Mouse (Mus musculus): ENCODE measurements around the gene H2al1e. TPM values are rescaled to one million over a fixed set of nuclear protein-coding genes. Genes with fewer than 3 reads are reported as not detected.

The H2al1e gene
- total RNA-seq, 2 experiments from 2014 or later, result not detected

- intact Hi-C loops (cut with DNase I; ENCODE audit: low total_unique reads), result no loop called here
- DNase-seq, result no peak
Measured at GRCm38 (mm10) chrX:11360823-11361222, 49.1 kb downstream of the H2al1e start.

DNA sequence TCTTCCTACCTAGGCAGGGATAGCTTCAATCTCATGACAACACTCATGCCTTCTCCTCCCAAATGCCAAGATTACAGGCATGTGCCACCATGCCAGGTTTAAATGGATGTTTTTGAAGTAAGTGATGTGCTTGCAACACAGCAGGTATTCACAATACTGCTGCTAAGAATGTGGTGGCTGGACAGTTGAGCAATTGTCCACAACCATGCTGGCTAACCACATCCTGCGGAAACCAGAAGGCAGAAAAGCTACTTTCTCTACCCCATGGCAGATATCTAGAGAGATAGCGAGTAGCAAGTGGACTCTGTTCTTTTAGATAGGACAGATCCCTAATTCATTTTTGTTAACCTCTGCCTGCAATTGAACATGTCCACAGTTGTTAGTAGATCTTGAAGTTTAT lies 49.5 kb downstream of the H2al1e start:
- no peak for DNase-seq
- intact Hi-C loops (cut with DNase I; ENCODE audit: low total_unique reads), result no loop called here

Other genes with a start within 250 kb of the H2al1e start
- gene H2al1a, start 12.7 kb upstream of the H2al1e start, total RNA-seq (2021), result not detected
- not detected for gene H2al1b, start 9.5 kb upstream of the H2al1e start, total RNA-seq (2021)
- not detected for gene H2al1c, start 6.3 kb upstream of the H2al1e start, total RNA-seq (2021)
- gene H2al1d, start 3.1 kb upstream of the H2al1e start, total RNA-seq (2021), result not detected
- gene H2al1f, start 3.2 kb downstream of the H2al1e start, total RNA-seq (2021), result not detected
- gene H2al1g, start 6.3 kb downstream of the H2al1e start, total RNA-seq (2021), result not detected
- gene H2al1h, start 9.6 kb downstream of the H2al1e start, total RNA-seq (2021), result not detected
- not detected for gene H2al1i, start 12.7 kb downstream of the H2al1e start, total RNA-seq (2021)
- gene H2al1j, start 15.9 kb downstream of the H2al1e start, total RNA-seq (2021), result not detected